Mouse (Mus musculus): Measurements from ENCODE around the gene 0610037L13Rik. TPM values are rescaled to one million over a fixed set of nuclear protein-coding genes. Genes with fewer than 3 reads are reported as not detected.

The 0610037L13Rik gene
- 77.0 and 102 TPM in 2 replicates for polyA plus RNA-seq (2012; ENCODE audit: insufficient read depth, insufficient read length, missing spikeins)

GRCm38 (mm10) chr4:107889731-107890432, at the start of gene 0610037L13Rik:
Gene 0610037L13Rik (plus strand): TSS chr4:107889813.
- no peaks in the 10 kb centered on the region for H3K4me1 ChIP-seq (ENCODE audit: control insufficient read depth, insufficient read depth, insufficient read length, low read length)
- peak within 1 kb of the TSS; percentile 81 for H3K4me3 ChIP-seq (ENCODE audit: insufficient read depth, low read depth, low read length)

GRCm38 (mm10) chr4:107843687-107844086, 45.9 kb upstream of the 0610037L13Rik start:
- H3K4me1 ChIP-seq (ENCODE audit: control insufficient read depth, insufficient read depth, insufficient read length, low read length), result peaks cover 3% of the 10 kb centered on the region; the same call in 1 of the 2 replicates
- no peak overlapping the region for H3K27ac ChIP-seq (replicated peaks; ENCODE audit: low read depth, low read length)

More at GRCm38 (mm10) chr4:107889731-107890432, at the start of gene 0610037L13Rik:
- peak within 1 kb of the TSS; percentile 89 for H3K27ac ChIP-seq (replicated peaks; ENCODE audit: low read depth, low read length)

GRCm38 (mm10) chr4:107844971-107845370, 44.6 kb upstream of the 0610037L13Rik start:
- Histone ChIP-seq H3K4me3 (ENCODE audit: insufficient read depth, low read depth, low read length) (no peak overlapping the region), H3K27ac (replicated peaks; ENCODE audit: low read depth, low read length) (no peak overlapping the region), H3K4me1 (ENCODE audit: control insufficient read depth, insufficient read depth, insufficient read length, low read length) (peaks cover 3% of the 10 kb centered on the region; the same call in 1 of the 2 replicates)

More at GRCm38 (mm10) chr4:107843687-107844086, 45.9 kb upstream of the 0610037L13Rik start:
- H3K4me3 ChIP-seq (ENCODE audit: insufficient read depth, low read depth, low read length), result no peak overlapping the region

- no peak overlapping the region for H3K4me3 ChIP-seq (ENCODE audit: insufficient read depth, low read depth, low read length)
- peaks cover 3% of the 10 kb centered on the region; the same call in 1 of the 2 replicates for H3K4me1 ChIP-seq (ENCODE audit: control insufficient read depth, insufficient read depth, insufficient read length, low read length)
- no peak overlapping the region for H3K27ac ChIP-seq (replicated peaks; ENCODE audit: low read depth, low read length)
Observed at GRCm38 (mm10) chr4:107846795-107847194, 42.8 kb upstream of the 0610037L13Rik start.

- peaks cover 3% of the 10 kb centered on the region; the same call in 1 of the 2 replicates for H3K4me1 ChIP-seq (ENCODE audit: control insufficient read depth, insufficient read depth, insufficient read length, low read length)
- no peak overlapping the region for H3K4me3 ChIP-seq (ENCODE audit: insufficient read depth, low read depth, low read length)
- H3K27ac ChIP-seq (replicated peaks; ENCODE audit: low read depth, low read length), result peak overlapping the region; percentile 74
Observed at GRCm38 (mm10) chr4:107848546-107848945, 41.1 kb upstream of the 0610037L13Rik start.

GRCm38 (mm10) chr4:107849621-107850020, 40.0 kb upstream of the 0610037L13Rik start:
- Histone ChIP-seq H3K27ac (replicated peaks; ENCODE audit: low read depth, low read length) (no peak overlapping the region), H3K4me3 (ENCODE audit: insufficient read depth, low read depth, low read length) (no peak overlapping the region), H3K4me1 (ENCODE audit: control insufficient read depth, insufficient read depth, insufficient read length, low read length) (peaks cover 3% of the 10 kb centered on the region; the same call in 1 of the 2 replicates)

- Histone ChIP-seq H3K4me1 (ENCODE audit: control insufficient read depth, insufficient read depth, insufficient read length, low read length) (peaks cover 3% of the 10 kb centered on the region; the same call in 1 of the 2 replicates), H3K27ac (replicated peaks; ENCODE audit: low read depth, low read length) (no peak overlapping the region), H3K4me3 (ENCODE audit: insufficient read depth, low read depth, low read length) (no peak overlapping the region)
Observed at GRCm38 (mm10) chr4:107850091-107850490, 39.5 kb upstream of the 0610037L13Rik start.

GRCm38 (mm10) chr4:107853333-107853732, 36.3 kb upstream of the 0610037L13Rik start:
- H3K4me1 ChIP-seq (ENCODE audit: control insufficient read depth, insufficient read depth, insufficient read length, low read length), result no peaks in the 10 kb centered on the region
- no peak overlapping the region for H3K4me3 ChIP-seq (ENCODE audit: insufficient read depth, low read depth, low read length)
- H3K27ac ChIP-seq (replicated peaks; ENCODE audit: low read depth, low read length), result no peak overlapping the region

GRCm38 (mm10) chr4:107853836-107854235, 35.8 kb upstream of the 0610037L13Rik start:
- no peaks in the 10 kb centered on the region for H3K4me1 ChIP-seq (ENCODE audit: control insufficient read depth, insufficient read depth, insufficient read length, low read length)
- H3K27ac ChIP-seq (replicated peaks; ENCODE audit: low read depth, low read length), result no peak overlapping the region
- H3K4me3 ChIP-seq (ENCODE audit: insufficient read depth, low read depth, low read length), result no peak overlapping the region

GRCm38 (mm10) chr4:107856958-107857686, 32.5 kb upstream of the 0610037L13Rik start:
- Histone ChIP-seq H3K27ac (replicated peaks; ENCODE audit: low read depth, low read length) (no peak overlapping the region), H3K4me3 (ENCODE audit: insufficient read depth, low read depth, low read length) (no peak overlapping the region), H3K4me1 (ENCODE audit: control insufficient read depth, insufficient read depth, insufficient read length, low read length) (no peaks in the 10 kb centered on the region)

- H3K4me1 ChIP-seq (ENCODE audit: control insufficient read depth, insufficient read depth, insufficient read length, low read length), result no peaks in the 10 kb centered on the region
- no peak overlapping the region for H3K4me3 ChIP-seq (ENCODE audit: insufficient read depth, low read depth, low read length)
- H3K27ac ChIP-seq (replicated peaks; ENCODE audit: low read depth, low read length), result no peak overlapping the region
Observed at GRCm38 (mm10) chr4:107858995-107859394, 30.6 kb upstream of the 0610037L13Rik start.

- Histone ChIP-seq H3K4me1 (ENCODE audit: control insufficient read depth, insufficient read depth, insufficient read length, low read length) (no peaks in the 10 kb centered on the region), H3K27ac (replicated peaks; ENCODE audit: low read depth, low read length) (no peak overlapping the region), H3K4me3 (ENCODE audit: insufficient read depth, low read depth, low read length) (no peak overlapping the region)
Observed at GRCm38 (mm10) chr4:107864866-107865265, 24.7 kb upstream of the 0610037L13Rik start.

- Histone ChIP-seq H3K4me3 (ENCODE audit: insufficient read depth, low read depth, low read length) (peak within 1 kb of the TSS; percentile 84), H3K27ac (replicated peaks; ENCODE audit: low read depth, low read length) (peak within 1 kb of the TSS; percentile 78), H3K4me1 (ENCODE audit: control insufficient read depth, insufficient read depth, insufficient read length, low read length) (peaks cover 2% of the 10 kb centered on the region; the same call in 1 of the 2 replicates)
Observed at GRCm38 (mm10) chr4:107879254-107880050, 10.2 kb upstream of the 0610037L13Rik start, which contains the start of gene Magoh. Gene Magoh (plus strand): TSS chr4:107879755.

- H3K27ac ChIP-seq (replicated peaks; ENCODE audit: low read depth, low read length), result no peak overlapping the region
- H3K4me1 ChIP-seq (ENCODE audit: control insufficient read depth, insufficient read depth, insufficient read length, low read length), result peaks cover 2% of the 10 kb centered on the region; the same call in 1 of the 2 replicates
- no peak overlapping the region for H3K4me3 ChIP-seq (ENCODE audit: insufficient read depth, low read depth, low read length)
Observed at GRCm38 (mm10) chr4:107881631-107882030, 8.0 kb upstream of the 0610037L13Rik start.

Data from brown adipose tissue, adult 24 weeks (tissue).